Mouse (Mus musculus) T-cell, adult 2 months (primary cell): ENCODE measurements around the gene Fam83f.

Experiments used
- DNase-seq: peaks from one replicate; pipeline ENCODE4 v3.0.0; 2022; ENCODE audit warnings: low spot score

Fam83f gene

DNA sequence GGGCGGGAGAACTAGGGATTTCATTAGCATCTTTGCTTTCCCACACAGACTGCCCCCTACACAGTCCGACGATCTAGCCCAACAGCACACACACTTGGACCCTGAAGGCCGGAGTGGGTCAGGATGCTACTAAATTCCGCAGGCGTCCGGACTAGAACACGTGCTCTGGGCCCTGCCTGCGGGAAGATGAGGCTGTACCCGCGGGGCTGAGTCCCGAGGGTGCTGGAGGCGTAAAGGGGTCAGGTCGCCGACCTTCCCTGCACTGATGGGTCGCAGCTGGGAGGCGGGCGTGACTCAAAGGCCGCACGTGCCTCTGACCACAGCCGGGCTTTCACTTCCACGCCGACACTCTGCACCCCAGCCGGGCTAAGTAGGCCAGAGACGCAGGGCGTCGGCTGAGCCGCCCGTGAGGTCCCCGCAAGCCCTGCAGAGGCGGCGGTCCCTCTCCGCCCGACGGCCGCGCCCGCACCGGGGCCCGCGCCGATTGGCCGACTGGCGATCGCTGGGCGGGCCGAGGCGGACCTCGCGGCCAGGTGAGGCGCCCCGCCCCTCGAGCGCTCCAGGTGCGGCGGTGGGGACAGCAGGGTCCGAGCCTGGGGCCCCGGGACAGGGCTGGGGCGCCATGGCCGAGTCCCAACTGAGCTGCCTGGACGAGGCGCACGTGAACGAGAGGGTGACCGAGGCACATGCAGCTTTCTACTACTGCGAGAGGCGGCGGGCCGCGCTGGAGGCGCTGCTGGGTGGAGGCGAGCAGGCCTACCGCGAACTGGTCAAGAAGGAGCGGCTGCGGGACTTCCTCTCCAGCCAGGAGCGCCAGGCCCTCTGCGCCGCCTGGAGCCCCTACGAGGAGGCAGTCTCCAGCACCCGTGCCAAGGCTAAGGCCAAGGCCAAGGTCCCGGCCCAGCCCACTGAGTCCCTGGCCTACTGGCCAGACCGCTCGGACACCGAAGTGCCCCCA is at the start of gene Fam83f:
Gene Fam83f (plus strand): TSS at position 553 of the 958 bp plus-strand sequence.
- no peak for DNase-seq

DNA sequence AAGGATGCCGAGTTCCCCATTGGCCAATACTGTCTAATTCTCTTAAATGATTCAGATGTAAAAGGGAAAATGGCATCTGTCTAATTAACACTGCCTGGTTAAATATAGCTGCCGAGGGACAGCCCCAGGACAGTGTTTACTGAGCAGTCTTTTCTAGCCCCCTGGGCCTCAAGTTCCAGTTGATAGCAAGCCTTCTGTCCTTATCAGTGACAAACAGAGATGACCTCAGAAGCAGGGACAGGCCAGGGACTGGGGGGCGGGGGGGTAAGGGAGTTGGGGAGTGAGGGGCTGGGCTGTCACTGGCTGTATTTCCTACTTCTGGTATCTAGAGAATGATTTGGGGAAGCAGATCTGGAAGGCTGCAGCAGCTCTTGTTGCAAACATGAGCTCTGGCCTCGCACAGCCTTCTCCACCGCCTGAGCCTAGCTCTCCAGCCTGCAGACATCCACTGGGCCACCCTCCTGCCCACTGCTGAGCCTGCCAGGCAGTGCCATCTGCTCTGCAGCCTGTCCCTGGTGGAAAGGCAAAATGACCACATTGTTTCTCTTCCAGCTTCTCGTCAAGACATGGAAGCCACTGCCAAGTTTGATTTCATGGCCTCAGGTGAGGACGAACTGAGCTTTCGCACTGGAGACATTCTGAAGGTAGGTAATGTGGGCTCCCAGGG is 48.3 kb upstream of the Fam83f start:
- DNase-seq = no peak

DNA sequence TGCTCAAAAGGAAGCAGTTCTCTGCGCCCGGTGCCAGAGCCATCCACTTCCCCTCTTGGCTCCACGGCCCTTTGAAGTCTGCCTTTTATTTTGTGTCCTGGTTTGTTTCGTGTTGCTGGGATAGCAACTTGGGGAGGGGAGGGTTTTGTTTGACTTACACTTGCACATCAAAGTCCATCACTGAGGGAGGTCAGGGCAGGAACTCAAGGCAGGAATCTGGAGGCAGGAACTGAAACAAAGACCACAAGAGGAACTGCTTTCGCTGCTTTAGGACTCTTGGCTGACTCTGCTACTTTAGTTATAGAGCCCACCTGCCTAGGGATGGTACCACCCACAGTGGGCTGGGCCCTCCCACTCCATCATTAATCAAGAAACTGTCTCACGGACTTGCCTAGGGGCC is 45.2 kb upstream of the Fam83f start:
- peak; percentile 38 for DNase-seq

DNA sequence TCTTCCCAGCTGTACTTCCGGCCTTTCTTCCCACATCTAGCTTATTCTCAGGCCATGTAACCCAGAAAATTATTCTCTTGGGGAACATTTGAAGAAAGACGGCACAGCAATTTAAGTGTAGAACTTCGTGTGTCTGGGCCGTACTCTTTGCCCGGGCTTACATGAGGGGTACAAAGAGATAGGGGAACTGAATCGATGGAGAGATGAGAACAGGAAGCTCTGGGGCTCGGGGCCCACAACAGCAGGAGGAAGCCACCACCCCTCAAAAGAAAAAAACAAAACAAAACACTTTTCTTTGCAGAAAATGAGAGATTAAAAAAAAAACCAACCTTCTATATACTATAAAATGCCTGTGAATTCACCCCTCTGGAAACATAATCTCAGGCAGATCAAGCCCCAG is 41.5 kb upstream of the Fam83f start:
- peak; percentile 52 for DNase-seq

DNA sequence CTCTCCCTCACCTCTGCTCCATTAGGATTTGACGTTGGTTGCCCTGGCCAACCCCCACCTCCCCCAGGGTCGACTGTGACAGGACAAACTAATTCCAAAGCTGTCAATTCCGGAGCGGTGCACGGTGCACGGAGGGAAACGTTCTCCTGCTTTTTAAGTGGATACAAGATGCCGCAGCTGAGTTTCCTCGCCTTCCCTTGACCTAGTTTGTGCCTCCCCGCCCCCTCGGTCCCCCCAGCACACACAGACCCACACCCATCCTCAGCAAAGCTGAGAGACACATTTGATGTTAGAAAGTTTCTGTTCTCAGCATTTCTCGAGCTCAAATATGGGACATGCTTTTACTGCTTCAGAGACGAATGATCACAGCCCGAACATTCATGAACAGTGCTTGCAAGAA is 40.9 kb upstream of the Fam83f start:
- no peak for DNase-seq

DNA sequence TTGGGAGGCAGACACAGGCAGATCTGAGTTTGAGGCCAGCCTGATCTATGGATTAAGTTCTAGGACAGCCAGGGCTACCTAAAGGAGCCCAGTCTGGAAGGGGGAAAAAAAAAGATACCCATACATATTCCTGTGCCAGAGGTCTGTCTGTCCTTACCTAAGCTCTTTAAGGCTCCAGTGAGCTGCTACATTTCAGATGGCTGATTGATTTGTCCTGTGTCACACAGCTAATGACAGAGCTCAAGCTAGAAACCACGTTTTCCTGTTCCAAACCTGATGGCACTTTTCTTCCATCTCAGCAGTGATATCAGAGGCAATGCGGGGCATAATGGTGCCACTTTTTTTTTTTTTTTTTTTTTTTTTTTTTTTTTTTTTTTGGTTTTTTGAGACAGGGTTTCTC is 40.3 kb upstream of the Fam83f start:
- no peak for DNase-seq

DNA sequence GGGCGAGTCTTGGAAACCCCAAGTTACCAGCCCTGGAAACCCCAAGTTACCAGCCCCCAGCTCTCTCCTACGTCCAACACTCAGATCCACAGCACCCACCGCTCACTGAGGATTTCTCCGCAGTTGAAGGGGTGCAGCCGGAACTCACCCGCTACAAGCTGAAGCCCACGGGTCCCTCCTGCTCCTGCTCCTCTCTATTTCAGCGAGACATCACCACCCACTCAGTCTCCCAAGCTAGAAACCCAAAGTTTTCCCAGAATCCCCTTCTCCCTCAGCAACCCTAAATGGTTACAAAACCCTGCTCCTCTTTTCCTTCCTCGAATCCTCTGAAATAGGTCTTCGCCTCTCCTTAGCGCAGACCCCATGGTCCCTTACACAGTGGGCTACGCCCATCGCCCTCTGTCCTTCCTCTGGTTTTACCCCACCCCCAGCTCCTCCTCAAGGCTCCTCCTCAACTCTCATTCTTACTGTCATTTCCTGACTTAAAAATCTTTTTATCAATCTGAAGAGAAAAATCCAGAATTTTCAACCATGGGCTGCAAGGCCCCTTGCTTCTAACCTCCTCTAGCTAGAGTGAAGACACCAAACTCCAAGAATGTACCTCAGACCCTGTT is 39.3 kb upstream of the Fam83f start:
- DNase-seq = no peak

DNA sequence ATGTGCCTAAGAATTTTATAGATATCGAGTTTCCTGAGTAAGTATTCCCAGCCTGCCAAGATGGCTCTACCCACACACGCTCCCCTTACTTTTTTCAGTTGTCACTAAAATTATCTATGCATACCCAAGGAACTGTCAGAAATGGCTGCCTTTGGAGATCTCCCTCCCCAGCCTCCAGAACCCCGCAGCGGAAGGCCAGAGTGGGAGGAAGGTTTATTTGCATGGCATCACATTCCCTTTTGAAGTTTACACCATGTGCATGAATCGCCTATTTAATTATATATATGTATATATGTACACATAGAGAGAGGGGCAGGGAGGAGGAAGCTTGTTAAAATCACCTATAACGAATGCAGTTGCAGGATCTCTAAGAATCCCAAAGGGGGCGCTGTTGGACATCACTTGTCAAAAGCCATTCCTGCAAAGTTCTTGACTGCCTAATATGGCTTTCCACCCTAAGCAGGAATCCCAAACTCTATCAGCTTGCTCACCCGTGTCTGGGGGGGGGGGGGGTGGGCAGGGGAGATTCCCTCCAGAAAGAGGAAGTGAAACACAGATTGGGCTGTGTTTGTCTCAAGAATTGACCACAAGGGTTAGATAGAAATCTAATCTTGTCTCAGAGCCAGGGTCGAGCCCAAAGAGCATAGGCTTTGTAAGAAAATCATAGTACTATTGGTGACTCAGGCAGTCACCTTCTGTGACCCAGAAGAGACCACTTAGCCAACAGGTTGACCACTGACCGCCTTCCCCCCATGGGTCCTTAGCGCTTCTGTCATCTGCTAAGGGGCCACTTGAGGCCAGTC is 37.1 kb upstream of the Fam83f start:
- DNase-seq = peak; percentile 59

DNA sequence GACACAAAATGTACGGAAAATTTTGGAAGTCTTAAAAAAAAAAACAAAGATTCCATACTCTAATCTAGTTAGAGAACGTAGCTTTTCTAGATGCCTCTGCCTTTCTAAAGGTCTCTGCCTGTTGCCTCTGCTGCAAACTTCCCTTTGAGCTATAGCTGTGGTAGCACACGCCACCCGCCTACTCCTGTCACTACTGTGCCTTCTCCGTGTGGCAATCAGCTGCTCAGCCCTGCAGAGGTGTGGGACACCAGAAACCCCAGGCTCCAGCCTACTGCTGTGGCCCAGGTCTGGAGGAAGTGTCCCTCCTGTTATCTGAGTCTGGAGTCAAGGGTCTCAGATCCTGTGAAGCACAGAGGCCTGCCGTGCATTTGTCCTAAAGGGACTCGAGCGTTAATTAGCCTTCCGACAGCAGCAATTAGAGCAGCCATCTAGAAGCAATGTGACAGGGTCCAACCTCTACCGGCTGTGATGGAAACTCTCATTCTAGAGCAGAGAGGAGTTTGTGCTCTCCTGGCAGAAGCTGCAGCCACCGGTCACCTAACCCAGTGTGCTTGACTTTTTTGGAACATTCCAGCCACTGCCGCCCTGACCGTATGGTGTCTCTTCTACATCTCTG is 34.8 kb upstream of the Fam83f start:
- no peak for DNase-seq

DNA sequence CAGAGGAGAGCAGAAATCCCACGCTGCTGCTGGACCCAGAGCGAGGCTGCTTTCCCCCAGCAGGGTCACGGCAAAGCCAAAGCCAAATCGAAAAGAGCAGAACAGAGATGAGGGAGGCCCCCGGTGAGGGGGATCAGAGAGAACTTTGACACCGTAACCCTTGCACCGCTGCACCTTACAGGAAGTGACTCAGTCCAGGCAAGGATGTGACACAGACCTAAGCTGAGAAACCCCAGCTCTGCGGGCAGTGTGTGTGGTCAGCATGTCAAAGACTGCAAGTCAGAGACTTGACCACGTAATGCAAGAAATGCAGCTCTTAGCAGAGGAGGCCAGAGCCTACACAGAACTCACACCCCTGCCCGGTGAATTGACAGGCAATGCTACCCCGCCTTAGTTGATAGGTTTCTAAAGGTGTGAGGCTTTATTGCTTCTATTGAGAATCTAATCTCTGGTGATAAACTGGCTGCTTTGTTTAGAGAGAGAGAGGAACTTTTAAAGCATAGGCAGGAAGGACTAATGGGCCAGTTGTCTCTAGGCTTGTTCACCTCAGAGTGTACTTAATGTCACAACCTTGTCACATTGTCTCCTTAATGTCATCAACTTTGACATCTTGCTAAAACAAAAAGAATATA is 32.5 kb upstream of the Fam83f start:
- peak; percentile 46 for DNase-seq

DNA sequence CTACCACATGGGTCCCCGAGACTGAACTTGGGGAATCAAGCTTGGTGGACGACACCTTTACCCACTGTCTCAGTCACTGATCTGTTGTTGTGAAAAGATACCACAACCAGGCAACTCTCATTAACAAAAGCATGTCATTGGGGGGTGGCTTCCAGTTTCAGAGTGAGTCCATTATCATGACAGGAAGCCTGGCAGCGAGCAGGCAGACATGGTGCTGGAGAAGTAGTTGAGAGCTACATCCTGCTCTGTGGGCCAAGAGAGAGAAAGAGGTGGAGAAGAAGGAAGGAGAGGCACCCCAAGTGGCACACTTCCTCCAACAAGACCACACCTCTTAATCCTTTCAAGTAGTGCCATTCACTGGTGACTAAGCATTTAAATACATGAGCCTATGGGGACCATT is 31.8 kb upstream of the Fam83f start:
- DNase-seq = peak; percentile 37

DNA sequence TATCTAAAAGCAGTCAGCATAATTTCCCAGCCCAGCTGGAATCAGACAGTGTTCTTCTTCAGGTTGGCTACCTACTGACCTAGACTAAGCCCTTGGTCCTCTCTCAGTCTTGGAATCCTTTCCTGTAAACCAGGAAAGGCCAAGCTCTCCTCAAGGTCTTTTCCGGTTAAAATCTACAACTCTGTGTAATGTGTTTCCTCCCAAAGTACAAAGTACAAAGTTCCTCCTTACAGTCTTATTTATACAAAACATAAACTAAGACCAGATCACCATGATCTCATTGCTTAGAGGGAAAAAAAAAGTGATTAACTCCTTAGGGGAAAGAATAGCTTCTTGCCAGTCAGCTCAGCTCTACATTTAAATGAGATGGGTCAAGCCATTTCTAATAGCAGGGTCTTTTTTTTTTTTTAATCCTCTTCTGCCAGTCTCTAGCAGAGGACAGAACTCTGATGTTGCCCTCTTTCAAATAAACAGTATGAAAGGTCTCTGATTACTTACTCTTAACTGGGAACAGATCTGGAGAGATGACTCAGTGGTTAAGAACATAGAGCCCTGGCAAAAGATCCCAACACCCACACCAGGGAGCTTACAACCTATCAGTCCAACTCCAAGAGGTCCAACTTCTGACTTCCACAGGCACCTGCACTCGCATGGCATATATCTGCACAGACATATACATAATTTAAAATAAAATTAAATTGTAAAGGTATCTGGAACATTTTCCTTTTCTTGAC is 29.8 kb upstream of the Fam83f start:
- no peak for DNase-seq

DNA sequence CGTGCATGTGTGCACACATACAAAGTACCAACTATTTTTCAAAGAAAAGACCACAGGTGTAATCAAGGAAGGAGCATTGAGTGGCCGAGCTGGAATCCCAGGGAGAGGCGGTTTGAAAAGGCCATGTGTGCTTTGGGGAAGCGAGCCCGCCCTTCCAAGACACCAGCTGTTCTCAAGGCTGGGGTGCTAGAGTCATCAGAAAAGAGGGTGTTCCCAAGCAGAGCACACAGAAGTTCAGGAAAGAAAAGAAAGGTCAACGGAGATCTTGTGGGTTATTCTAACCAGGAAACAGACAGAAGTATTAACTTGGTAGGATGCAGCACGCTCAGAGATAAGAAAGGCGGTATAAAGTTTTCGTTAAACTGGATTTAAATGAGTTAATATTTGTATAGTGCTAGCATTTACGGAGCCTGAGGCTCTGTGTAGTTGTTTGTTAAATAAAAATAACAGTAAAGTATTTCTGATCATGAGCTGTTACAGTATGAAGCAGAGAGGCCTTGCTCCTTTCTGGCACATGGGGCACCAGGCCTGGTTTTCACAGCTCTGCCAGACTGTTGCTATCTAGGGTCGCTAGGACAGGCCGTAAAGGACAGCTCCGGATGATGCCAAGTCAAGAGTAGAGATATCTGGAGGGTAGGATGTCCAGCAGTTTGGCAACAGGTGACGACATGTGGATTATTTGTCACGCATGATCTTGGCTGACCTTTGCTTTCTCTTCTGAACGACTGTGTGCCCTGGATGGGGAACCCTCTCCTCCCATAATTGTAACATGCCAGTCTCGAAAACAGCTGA is 26.4 kb upstream of the Fam83f start:
- no peak for DNase-seq

DNA sequence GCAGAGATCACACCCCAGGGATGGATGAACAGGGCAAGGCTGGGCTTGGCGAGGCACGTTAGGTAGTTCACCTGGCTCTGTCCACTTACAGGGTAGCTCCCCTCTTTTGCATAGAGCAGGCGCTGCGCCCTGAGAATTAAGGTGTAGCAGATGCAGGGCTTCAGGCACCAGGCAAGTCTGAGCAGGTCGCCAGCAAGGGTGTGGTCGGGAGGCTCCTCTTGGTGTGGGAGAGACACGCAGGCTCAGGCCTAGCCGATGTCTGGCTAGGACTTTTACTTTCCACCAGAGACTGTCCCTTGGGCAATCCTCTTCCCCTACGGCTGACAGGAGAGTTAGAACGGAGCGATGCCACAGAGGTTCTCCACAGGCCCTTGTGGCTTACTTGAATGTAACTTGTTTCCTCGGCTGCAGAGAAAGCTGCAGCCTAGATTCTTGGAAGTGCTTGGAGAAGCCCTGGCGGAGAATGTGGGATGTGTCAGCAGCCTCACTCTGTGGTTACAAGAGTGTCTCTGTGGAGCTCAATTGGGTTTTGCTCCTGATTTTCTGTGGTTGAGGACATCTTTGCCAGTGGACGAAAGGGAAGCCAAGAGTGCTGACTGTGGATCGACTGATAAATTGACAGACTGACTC is 22.6 kb upstream of the Fam83f start:
- DNase-seq = no peak

DNA sequence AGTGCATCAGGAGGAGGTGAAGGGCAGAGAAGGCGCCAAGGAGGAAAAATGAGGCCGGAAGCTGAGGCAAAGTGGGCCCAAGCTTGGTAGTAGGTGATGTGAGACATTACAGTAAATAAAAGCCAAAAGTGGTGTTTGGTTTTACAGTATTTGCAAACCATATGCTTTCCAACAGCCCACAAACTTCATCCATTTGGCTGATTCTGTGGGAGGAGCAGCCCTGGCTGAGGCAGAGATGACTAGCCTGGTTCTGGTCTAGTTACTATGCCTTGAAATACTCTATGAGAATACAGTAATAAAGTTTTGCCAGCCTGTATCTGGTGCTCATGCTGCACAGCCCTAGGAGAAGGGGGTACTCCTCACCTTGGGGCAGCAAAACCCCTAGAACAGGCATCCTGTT is 21.2 kb upstream of the Fam83f start:
- no peak for DNase-seq

DNA sequence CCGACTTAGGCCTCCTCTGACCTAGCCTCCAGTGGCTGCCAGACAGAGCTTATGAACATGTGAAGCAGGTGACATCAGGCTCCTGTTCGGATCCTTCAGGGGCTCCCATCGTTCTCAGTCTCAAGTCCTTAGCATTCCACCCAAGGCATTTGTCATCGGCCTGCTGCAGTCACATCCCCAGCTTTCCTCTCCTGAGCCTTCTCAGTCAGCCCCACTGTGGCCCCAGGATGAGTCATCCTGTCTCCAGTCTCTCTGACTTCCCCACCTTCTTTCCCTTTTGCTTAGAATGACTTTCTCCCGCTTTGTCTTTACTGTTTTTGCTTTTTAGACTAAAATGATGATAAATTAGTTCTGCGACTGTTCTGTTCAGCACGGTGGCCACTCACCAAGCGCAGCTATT is 17.8 kb upstream of the Fam83f start:
- no peak for DNase-seq

DNA sequence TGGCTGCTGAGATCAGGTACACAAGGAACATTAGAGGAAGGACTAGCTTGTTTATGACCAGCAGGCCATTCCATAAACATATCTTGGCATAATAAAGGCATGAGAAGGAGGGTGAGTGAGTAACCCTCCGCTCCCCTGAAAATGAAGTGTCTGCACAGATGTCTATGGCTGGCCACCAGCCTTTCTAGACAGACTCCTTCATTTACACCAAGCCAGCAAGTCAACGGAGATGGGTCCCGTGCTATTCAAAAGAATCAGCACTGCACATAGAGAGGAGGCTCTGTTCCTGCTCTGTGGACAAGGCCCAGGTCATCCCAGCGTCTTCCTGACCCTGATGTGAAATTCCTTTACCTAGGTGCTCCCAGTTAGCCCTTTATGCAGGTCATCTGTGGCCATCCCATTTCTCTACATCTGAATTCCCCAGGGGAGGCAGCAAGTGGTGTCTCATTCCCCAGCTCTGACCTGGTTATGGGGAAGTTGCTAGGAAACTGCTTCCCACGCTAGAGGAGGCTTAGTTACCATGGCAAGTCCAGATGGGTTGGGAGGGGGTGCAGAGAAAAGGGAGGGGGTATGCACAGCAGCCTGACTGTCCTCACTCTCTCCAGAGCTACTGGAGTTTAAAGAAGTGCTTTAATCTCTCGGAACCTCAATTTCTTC is 12.7 kb upstream of the Fam83f start:
- no peak for DNase-seq

DNA sequence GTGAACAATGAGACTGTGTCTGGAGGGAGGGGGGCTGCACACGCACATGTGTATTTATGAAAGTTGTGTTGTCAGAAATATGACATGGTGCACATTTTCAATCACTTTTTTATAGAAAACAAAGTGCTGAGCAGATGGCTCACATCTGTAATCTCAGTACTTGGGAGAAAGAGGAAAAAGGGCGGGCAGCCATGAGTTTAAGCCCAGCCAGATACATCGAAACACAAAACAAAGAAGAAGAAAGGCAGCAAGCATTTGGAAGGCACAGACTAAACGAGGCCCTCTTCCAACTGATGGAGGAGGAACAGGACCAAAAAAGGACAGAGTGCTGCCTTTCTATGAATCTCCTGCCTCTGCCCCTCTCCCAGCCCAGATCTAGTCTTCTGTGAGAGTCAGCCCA is 10.7 kb upstream of the Fam83f start:
- DNase-seq = no peak

DNA sequence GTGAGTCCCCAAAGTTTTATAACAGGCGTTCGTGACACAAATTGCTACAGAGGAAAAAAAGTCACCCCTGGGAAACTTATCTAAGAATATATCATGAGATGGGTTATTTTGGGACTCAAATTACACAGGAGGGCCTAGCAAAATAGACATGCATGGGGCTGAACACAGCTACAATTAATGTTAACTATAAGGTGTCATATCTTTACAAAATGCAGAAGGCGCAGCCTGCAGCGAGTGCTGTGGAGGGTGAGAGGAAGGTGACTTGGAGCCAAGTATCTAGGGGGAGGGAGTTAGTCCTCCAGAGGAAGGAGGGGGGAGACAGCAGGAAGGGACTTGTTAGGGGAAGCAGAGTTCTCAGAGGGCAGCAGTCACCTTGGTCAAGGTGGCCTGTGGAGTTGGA is 7.2 kb upstream of the Fam83f start:
- no peak for DNase-seq
